Mouse (Mus musculus): Measurements from ENCODE around the gene Thsd4.

- no peak for TF ChIP-seq EP300 (IDR thresholded peaks at IDR 0.05; ENCODE audit: insufficient read depth, low read depth, low read length)
- no peak for TF ChIP-seq CTCF (IDR thresholded peaks at IDR 0.05; ENCODE audit: low read depth, low read length)
Measured at GRCm38 (mm10) chr9:60247998-60248397, 273.8 kb downstream of the Thsd4 start.
